Mouse (Mus musculus) lung, adult 2 months (tissue): ENCODE measurements around the gene Rock2.

Source experiments
- CTCF ChIP-seq: fragments of 200-500 bp; IDR thresholded peaks from 2 replicates; pipeline ENCODE4 v1.5.1; 2011; ENCODE audit warnings: mild to moderate bottlenecking, low read length, control low read depth; ENCODE audit not compliant: insufficient read depth
- POLR2A ChIP-seq: fragments of 200-500 bp; IDR thresholded peaks from 2 replicates; pipeline ENCODE4 v1.6.1; 2011; ENCODE audit warnings: low read depth, mild to moderate bottlenecking, control low read depth, low read length, borderline replicate concordance; ENCODE audit errors: extremely low read depth

DNA sequence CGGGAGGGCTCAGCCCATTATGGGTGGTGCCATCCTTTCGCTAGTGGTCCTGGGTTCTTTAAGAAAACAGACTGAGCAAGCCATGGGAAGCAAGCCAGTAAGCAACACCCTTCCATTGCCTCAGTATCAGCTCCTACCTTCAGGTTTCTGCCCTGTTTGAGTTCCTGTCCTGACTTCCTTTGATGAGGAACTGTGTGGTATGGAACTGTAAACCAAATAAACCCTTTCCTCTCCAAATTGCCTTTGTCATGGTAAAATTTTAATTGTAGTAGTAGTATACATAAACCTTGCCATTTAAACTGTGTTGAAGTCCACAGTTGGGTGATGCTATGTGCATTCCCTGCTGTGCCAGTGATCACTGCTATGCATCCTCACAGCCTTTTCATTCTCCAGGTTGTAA lies 2.5 kb downstream of the Rock2 start:
- TF ChIP-seq CTCF (no peak), POLR2A (no peak)
